Mouse (Mus musculus) embryo, embryonic 10.5 days (tissue): Measurements from ENCODE around the gene E030018B13Rik.
A peak's percentile ranks its signal among the peaks of the same experiment; 100 is the strongest.

Experiments
- DNase-seq: peaks from one replicate; pipeline ENCODE4 v3.0.0-alpha.2; 2015; ENCODE audit warnings: low spot score

Gene E030018B13Rik

DNA sequence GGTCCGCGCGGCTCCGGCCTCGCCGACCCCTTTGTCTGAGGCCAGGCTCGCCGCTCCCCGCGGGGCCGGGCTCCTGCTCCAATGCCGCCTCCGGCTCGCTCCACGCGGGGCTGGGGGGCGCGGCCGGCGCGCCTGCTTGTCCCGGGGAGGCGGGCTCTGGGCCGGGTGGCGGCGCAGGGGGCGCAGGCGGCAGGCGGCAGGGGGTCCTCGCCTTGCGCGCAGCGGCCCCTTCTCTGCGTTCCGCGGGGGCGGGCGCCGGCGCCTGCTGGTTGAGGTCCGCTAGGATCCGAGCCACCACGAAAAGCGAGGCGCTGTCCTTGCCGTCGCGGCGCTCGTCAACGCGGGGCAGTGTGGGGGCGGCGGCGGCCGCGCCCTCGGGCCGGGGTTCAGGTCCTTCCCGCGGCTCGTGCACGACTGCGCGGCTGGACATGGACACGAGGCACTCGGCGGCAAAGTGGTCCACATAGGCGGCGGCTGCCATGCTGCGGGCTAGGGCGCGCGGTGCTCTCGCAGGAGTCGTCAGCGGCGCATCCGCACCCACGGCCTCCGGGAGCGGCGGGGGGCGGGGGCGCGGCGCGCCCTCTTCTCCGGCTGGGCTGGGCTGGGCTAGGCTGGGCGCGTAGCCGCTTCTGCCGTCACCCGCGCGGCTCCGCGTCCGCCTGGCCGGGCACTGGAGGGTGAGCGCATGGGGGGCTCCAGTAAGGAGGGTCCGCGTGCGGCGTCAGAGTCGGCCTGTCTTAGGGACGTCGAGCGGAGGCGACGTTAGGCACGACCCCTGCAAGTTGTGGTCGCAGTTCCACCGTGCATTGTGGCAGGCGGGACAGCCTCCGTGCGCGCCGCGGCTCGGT is 21.6 kb downstream of the E030018B13Rik start:
- peak; percentile 32 for DNase-seq

DNA sequence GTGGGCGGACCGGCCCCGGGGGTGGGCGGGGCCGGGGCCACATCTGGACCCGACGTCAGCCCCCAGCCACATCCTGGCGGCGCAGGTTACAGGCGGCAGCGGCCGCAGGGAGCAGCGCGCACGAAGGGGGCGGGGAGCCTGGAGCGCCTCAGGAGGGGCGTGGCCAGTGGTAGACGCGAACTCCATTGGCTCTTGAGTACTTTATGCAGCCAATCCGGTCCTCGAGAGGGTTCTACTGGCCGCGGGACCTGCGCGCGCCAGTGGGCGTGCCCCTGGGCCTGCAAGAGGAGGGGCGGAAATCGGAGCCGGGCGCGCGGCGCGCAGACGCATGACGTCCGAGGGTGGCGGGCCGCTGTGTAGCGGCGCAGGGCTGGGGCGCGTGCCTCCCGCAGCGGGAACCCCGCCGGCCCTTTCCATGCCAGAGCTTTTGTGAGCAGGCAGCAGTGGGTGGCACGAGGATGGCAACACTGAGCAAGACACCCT is 22.3 kb downstream of the E030018B13Rik start, which contains the start of gene Klf13:
Gene Klf13 (minus strand): TSS at position 2 of the 483 bp plus-strand sequence.
- peak; percentile 99 for DNase-seq

DNA sequence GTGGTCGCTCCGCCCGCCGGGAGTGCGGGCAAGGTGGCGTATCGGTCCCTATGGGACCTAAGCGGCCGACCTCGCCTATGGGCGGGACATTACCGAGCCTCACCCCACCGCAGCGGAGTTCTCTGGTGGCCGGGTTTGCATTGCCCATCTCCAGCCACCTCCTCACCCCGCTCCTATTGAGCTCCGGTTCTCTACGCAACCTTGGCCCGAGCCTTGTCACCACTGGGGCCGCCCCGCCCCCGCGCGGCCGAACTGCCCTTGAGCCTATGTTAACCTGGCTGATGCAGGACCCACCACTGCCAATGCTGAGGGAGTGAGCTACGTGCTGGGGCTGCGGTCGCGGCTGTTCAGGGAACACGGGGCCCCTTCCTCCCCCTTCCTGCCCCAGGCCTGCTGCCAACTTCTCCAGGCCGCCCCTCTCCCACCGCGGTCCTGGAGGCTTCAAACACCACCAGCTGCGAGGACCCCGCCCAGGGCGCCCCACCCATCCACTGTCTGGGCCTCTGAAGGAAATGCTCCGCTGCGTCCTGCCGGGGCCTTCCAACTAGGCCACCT is 22.8 kb downstream of the E030018B13Rik start:
- peak; percentile 73 for DNase-seq

DNA sequence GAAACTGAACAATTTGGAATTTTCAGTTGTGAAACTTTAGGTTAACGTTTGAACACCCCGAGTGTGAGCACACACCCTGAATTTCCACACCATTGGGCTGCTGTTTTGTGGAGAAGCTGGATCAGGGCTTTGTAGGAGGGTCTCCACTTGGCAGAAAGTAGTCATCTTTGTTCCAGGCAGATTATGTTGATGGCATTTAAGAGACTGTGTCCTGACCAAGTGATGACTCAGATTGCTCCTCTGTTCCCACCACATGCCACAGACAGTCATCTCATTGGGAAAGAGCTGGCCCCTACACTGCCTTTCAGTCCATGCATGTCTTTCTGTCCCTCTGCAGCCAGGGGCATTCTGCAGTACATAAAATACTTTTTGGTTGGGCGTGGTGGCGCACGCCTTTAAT is 23.7 kb downstream of the E030018B13Rik start:
- DNase-seq: no peak

- DNase-seq: no peak
Measured at GRCm38 (mm10) chr7:63941050-63941449, 24.4 kb downstream of the E030018B13Rik start.

GRCm38 (mm10) chr7:63941501-63941900 is 24.8 kb downstream of the E030018B13Rik start:
- DNase-seq: no peak

DNA sequence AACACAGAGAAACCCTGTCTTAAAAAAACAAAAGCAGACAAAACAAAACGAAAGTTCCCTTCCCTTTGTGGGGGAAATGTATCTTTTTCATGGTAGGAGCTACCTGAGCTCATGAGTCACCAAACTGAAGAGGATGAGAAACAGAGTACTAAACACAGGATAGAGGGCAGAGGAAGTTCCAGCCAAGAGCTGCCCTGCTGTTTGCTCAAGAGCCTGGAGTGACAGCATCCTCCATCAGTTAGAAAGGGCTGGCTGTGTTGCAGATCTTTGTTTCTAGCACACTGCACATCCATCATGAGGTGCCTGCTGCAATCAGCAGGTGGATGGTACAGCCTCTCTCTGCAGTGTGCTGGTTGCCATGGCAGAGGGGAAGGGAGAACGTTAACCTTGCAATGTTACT is 27.3 kb downstream of the E030018B13Rik start:
- no peak for DNase-seq

DNA sequence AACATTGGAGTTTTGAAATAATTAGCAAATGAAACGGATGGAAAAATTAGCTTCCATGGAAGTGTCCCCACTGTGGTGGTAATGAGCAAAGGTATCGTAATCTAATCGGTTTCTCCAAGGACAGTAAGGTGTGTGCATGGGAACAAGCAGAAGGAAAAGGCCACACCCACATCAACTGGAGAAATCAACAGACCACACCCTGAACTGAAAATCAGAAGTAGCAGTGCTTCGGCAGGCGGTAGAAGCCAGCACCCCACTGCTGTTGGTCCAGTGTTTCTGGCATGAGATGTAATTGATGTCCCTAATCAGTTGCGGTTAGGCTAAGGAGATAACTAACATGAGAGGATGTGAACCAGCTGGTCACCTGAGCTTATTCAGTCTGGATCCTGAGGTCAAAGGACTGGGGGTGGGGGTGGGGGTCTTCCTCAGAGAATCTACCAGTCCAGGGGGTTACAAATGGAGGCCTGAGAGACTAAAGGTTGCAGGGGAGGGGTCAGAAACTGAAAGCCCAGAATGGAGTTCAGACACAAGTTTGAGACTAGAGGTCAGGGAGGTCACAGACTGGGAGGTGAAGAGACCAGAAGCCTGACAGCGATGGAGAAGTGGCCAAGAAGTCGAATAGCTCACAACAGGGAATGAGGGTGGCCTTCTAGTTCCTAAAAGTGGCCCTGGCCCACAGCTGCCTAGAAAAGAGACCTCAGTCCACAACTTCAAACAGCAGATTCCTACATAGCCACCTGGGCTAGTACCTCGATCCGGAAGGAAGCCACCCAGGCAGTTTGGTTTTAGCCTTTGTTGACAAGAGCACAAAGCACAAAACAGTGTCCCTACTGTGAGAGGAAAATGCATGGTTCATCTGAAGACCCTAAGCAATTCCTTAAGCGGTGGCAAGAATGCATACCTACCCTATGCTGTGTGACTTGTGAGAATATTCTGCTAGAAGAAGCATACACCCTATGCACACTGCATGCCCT is 31.1 kb downstream of the E030018B13Rik start:
- no peak for DNase-seq

DNA sequence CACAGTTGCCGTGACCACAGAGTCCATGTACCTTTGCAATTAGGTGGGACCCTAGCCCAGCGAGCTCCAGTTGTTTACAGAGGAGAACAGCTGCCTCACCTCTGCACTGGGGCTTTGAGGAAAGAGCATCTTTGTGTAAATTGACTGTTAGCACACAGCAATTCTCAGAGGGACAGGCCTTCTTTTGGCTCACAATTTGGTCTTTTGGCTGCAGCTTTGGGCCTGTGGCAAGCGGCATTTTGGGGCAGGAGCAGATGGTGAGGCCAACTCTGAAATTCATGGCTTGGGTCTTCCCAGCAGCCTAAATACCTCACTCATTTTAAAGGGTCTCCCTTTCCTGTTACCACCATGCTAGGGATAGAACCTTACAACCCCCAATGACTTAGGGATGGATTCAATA is 32.5 kb downstream of the E030018B13Rik start:
- no peak for DNase-seq

DNA sequence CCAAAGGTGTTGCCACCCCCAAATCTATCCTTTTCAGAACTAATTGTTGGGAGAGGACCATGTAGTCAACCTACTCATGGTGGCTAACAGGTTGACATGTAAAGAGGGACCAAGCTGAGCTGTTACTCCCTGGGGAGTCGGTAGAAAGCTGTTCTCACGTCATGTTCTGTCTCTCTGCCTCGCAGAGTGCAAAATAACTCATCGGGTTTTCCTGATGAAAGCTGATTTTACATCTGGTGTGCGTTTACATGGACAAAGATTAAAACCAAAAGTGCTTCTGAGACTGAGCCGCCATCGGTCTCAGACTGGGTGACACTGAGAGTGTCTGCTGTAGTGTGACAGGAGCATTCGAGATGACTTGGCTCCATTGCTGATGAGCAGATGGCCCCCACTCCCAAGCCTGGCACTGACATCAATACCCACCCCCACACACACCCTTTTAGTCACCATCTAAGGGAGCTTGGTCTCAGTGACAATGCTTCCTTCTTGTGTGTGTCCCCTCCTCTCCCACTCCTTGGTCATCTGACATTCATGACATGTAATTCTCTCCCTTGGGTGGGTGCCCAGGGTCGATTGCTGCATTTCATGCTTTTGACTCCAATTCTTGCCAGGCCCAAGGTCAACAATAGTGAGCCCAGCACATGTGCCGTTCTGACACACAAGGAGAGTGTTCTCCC is 34.4 kb downstream of the E030018B13Rik start:
- DNase-seq: no peak

DNA sequence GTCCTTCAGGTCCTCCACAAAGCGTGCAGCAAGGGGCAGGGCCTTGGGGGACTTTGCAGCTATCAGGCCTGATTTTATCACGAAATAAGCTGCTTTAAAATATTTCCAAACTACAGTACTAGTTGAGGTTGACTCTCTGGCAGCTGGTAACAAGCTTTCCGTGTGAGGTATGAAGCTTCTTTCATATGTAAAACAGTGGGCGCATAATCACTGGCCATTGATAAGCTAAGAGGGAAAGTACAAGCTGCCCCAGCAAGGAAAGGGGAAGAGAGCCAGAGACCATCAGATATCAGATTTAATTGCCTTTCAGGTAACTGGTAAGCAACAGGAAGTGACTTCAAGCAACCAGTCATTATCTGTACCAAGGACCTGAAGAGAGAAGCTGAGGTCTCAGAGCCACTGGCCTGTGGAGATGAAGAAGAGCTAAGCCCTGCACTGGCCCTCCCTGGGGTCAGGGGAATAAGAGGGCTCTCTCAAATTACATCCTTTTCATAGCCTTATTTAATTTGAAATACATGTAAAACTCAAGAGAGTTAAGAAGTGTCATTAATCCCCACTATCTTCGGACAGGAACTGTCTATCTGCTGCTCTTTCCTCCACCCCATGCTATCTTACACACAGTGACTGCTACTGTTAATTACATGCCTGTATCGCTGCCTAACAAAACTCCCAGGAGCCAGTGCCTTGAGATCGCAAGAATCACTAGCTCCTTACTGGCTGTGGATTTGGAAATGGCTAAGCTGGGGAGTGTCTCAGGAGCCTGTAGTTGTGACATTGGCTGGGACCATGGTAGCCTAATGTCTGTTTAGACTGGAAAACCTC is 35.6 kb downstream of the E030018B13Rik start:
- no peak for DNase-seq

DNA sequence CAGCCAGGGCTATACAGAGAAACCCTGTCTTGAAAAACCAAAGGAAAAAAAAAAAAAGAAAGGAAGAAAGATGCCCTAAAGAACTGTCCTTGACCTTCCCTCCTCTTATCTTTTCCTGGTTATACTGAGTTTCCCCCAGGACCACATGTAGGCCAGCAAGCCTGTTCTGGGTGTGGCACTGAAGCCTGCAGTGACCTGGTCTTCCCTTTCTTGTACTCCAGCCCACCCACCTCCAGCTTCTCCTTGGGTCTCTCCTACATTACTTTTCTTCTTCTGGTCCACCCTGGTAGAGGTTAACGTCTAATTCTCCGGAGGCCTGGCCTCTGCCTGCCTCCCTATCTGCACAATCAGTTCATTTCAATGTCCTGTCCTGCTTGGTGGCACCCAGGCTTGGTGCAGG is 38.8 kb downstream of the E030018B13Rik start:
- DNase-seq: no peak

- no peak for DNase-seq
Measured at GRCm38 (mm10) chr7:63956138-63956823, 39.6 kb downstream of the E030018B13Rik start.

DNA sequence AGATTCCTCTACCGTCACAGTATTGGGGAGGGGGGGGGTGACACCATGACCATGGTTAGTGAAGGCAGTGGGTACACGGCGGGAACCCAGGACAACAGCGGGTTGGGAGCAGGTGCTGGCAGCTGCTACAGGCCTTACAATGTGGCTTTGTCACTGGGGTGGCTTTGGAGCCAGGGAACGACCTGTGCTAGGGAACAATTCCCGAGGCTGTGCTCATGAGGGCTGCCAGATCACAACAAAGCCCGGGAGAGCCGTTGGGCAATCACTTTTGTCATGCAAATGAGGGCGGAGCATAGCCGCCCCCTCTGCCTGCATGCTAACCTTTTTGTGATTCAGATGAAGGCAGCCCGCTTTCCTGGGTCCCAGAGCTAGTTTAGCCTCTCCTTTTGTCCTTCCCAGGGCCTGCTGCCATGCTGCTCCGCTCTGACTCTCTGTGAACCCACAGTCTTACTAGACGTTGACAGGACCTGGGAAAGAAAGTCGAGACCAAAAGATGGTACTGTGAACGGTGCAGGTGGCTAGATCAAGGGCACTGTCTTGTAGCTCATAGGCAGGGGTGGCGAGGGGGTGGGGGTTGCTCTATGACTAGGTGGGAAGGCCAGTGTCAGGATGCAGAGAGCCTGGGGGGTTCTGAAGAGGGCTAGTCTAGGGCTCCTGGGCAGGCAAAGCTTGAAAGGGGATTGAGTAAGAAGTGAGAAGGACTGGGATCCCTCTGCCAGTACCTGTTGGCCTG is 40.5 kb downstream of the E030018B13Rik start:
- DNase-seq: peak; percentile 90

DNA sequence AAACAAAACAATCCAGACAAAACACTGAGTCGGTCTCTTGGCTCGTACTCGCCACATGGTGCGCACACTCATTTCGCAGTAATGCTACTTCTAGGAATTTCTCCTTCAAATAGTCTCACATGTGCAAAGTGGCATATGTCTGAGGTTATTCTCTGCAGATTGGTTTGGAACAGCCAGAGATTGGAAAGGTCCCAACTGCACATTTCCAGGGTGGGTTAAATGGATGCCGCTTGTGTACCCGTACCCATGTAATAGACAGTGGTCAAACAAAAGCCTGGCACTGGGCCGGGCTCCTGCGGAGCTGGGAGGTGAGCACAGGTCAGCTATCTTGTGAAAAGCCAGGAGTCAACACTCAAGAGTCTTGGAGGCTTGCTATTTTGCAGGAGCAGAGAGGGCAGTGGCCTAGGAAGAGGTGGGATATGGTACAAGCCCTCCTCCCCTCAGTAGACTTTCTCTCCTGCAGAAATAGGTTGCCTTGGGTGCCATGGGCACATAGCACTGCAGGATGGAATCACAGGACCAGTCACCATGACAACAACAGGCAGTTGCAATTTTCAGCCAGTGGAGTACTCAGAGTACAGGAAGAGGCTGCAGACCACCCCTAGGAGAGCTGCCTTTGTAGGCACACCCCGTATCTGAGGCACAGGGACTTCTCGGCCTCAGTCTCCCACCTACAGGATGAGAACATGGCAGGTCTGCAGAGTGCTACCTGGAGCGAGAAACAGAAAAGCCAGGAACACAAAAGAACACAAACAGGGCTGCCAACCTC is 41.4 kb downstream of the E030018B13Rik start:
- DNase-seq: no peak

- DNase-seq: no peak
Measured at GRCm38 (mm10) chr7:63963632-63964031, 47.0 kb downstream of the E030018B13Rik start.

GRCm38 (mm10) chr7:63964121-63964520 is 47.5 kb downstream of the E030018B13Rik start:
- DNase-seq: no peak

DNA sequence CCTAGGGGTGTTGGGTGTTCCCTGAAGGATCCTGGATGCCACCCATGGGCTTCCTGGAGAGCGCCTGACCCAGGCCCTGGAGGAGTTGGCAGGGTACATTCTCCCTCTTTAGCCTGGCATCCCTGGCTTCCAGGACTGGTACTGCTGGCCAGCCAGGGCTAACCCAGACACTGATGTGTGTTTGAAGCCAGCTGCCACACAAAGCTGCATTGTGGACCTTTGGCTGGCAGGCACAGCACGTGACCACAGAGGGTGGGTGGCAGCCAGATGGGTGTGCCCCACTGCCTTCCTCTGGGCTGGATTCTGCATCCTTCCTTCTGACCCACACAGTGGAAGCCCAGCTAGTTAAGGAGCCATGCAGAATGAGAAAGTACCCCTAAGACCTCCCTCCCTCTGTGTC is 48.5 kb downstream of the E030018B13Rik start:
- DNase-seq: no peak
